Mouse (Mus musculus): ENCODE measurements around the gene Neurog2. TPM values are rescaled to one million over a fixed set of nuclear protein-coding genes. Genes with fewer than 3 reads are reported as not detected.

The Neurog2 gene
- polyA plus RNA-seq, 1 experiment from 2014 or later, result 2.4 TPM

DNA sequence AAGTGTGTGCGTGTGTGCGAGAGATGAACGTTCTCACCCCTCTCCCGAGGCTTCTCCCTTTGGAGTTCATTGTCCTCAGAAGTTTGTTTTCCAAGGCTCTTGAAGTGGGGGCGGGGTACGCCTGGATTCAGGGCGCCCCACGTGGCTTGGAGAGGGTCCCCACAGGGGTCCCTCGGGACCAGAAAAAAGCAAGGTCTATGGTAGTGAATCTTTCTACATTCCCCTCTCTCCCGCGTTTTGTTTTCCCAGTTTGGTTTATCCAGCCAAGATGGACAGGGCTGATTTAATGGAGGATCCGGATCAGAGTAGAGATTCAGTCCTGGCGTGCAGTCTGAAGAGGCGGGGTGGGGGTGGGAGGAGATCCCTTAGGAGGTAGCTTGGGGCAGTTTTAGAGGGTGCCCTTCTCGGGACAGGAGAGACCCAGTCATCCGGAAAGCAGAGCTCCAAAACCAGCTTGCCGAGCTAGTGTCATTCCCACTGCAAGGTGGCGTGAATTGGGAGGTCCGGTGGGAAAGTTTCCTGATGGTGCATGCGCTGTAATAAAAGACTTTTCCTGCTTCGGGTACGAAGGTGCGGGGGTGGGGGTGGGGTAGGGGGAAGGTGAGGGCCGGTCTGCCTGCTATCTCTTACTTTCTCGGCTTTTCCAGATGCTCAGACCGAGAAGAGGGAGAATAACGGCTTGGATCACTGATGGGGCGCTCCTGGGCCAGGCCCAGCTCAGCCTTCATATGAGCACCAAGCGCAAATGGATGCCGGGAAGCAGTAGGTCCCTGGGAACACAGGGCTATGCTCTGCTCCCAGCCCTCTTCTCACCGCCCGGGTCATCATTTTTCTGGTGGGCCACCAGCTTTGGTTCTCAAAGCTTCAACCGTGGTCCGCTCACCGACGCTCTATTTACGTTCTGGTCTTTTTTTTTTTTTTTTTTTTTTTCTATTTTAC is 8.1 kb downstream of the Neurog2 start:
- Histone ChIP-seq H3K4me1 (ENCODE audit: control insufficient read depth, insufficient read depth, low read depth, low read length) (peaks cover 8% of the 10 kb centered on the region; the same call in 1 of the 2 replicates), H3K36me3 (ENCODE audit: control insufficient read depth, insufficient read depth, low read length) (no peaks in the 10 kb centered on the region), H3K4me3 (ENCODE audit: low read length) (peak overlapping the region; percentile 14; the same call in 1 of the 2 replicates), H3K27ac (ENCODE audit: low read depth, low read length) (no peak overlapping the region), H3K27me3 (replicated peaks; ENCODE audit: control insufficient read depth, insufficient read depth, low read length) (peaks cover 27% of the 10 kb centered on the region), H3K9me3 (ENCODE audit: control insufficient read depth, low read length) (no peaks in the 10 kb centered on the region), H3K4me2 (ENCODE audit: low read length) (peak overlapping the region; percentile 48), H3K9ac (ENCODE audit: low read depth, low read length) (no peak overlapping the region)
- ATAC-seq, result peak; percentile 31; the same call in 1 of the 2 replicates
- WGBS, result 5% methylated on average over 37 of the region's 37 CpGs

DNA sequence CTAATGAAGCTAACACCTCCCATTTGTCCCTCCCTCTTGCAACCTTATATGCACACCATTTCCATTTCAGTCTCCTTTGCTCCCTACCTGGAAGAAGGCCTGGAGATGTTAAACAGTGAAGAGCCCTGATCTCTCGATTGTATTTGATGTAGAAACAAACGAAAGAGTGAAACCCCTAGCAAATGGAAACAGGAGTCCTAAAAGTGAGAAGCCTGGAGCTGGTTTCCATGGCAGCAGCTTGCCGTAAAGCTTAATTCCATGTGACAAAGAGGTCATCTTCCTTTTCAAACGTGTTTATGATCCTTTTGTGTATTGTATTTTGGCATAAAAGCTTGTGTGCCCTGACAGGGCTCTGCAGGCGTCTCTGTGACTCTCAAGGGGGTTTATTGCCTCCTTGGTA is 9.3 kb downstream of the Neurog2 start:
- no peak overlapping the region for H3K4me3 ChIP-seq (ENCODE audit: low read length)
- no peak for ATAC-seq
- peaks cover 28% of the 10 kb centered on the region for H3K27me3 ChIP-seq (replicated peaks; ENCODE audit: control insufficient read depth, insufficient read depth, low read length)
- H3K36me3 ChIP-seq (ENCODE audit: control insufficient read depth, insufficient read depth, low read length), result no peaks in the 10 kb centered on the region
- no peak overlapping the region for H3K27ac ChIP-seq (ENCODE audit: low read depth, low read length)
- H3K4me1 ChIP-seq (ENCODE audit: control insufficient read depth, insufficient read depth, low read depth, low read length), result peaks cover 8% of the 10 kb centered on the region; the same call in 1 of the 2 replicates
- H3K4me2 ChIP-seq (ENCODE audit: low read length), result no peak overlapping the region
- 10% methylated on average over 5 of the region's 5 CpGs for WGBS
- no peak overlapping the region for H3K9ac ChIP-seq (ENCODE audit: low read depth, low read length)
- H3K9me3 ChIP-seq (ENCODE audit: control insufficient read depth, low read length), result no peaks in the 10 kb centered on the region

DNA sequence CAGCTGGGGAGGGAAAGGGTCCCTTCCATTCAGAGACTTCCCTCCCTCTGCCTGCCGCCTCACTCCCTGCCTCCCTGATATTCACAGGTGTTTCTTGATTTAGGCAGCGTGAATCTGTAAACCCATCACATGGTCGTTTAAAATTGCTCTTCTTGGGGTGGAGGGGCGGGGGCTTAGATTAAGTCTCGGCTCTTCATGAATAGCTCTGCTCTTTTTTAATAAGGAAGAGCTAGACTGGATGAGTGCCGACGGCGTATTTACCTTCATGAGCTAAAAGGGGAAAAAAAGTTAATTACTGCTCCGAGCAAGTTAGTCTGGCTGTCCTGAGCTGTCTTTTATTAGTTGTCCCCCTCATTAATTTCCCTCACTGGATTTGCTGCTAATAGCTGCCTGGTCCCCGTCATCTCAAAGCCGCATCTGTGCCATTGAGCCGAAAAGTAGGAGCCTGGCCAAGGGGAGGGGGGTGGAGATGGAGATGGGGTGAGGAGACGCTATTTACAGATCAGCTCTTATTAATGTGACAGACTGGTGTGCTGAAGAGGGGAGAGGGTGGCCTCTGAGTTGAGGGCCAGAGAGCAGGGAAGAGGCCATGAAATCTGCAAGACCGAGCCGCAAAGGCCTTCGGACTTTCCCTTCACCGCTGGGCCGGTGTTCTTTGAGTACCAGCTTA is 13.4 kb downstream of the Neurog2 start:
- Histone ChIP-seq H3K4me1 (ENCODE audit: control insufficient read depth, insufficient read depth, low read depth, low read length) (no peaks in the 10 kb centered on the region; the same call in 1 of the 2 replicates), H3K4me2 (ENCODE audit: low read length) (no peak overlapping the region), H3K4me3 (ENCODE audit: low read length) (no peak overlapping the region), H3K27me3 (replicated peaks; ENCODE audit: control insufficient read depth, insufficient read depth, low read length) (peaks cover 13% of the 10 kb centered on the region), H3K27ac (ENCODE audit: low read depth, low read length) (no peak overlapping the region), H3K9me3 (ENCODE audit: control insufficient read depth, low read length) (no peaks in the 10 kb centered on the region), H3K36me3 (ENCODE audit: control insufficient read depth, insufficient read depth, low read length) (no peaks in the 10 kb centered on the region), H3K9ac (ENCODE audit: low read depth, low read length) (no peak overlapping the region)
- WGBS, result 34% methylated on average over 18 of the region's 18 CpGs
- no peak for ATAC-seq

DNA sequence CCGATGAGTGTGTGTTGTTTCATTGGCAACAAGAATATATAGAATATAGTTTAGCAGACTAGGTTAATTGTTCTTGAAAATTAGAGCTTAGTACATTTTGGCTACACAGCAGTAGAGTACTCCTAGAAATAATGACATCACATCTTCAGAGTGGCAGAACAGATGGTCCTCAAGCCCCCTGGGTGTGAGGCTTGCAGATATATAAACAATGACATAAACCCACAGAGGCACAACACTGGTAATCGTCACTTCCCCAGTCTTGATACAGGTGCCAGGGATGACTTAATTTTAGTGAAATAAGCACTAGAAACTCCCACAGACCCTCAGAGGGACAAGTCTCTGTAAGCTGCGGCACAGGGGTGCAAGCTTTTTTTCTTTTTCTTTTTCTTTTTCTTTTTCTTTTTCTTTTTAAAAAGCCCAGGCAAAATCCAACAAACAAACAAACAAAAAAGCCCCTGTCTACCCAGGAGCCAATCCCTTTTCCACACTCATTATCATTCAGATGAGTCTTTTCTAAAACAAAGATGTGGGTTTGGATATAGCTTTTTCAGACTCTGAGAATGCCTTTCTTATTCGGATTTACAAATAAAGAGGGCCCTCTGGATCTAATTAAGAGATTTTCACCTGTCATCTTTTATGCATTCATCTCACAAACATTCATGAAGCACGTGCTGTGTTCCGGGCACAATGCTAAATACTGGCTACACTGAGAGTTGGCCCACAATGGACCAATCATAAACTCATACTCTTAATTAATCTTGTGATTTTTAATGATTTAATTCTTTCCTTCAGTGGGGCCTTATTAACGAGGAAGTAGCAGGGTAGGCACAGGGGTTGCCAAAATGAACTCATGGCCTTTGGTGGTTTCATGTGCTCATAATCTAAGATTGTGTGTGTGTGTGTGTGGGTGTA is 19.1 kb downstream of the Neurog2 start:
- Histone ChIP-seq H3K27me3 (replicated peaks; ENCODE audit: control insufficient read depth, insufficient read depth, low read length) (no peaks in the 10 kb centered on the region; the same call in 1 of the 2 replicates), H3K36me3 (ENCODE audit: control insufficient read depth, insufficient read depth, low read length) (no peaks in the 10 kb centered on the region), H3K27ac (ENCODE audit: low read depth, low read length) (no peak overlapping the region), H3K4me2 (ENCODE audit: low read length) (no peak overlapping the region), H3K4me1 (ENCODE audit: control insufficient read depth, insufficient read depth, low read depth, low read length) (no peaks in the 10 kb centered on the region), H3K4me3 (ENCODE audit: low read length) (no peak overlapping the region), H3K9ac (ENCODE audit: low read depth, low read length) (no peak overlapping the region), H3K9me3 (ENCODE audit: control insufficient read depth, low read length) (no peaks in the 10 kb centered on the region)
- WGBS, result 34% methylated on average over 7 of the region's 7 CpGs
- 0 out of 2 replicates have a peak, but pooled peaks have one; percentile 30 for ATAC-seq

DNA sequence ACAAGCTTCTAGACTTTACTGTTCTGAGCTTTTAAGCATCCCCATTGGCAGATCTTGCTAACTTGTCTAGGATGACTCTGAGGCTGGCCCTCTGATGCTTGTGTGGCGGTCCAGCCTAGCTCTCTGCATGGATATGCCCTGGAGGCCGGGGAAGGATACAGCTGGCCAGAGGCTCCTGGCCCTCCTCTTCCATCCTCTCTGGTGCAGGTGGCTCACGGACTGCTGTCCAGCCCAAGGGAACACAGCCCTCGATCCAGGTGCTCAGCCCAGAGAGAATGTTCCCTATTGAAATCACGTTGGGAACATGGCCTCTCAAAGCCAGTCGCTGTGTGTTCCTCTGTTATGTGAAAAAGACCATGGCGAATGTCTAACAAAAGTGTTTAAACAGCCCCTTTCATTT is 27.8 kb downstream of the Neurog2 start:
- 58% methylated on average over 7 of the region's 7 CpGs for WGBS
- no peak for ATAC-seq

DNA sequence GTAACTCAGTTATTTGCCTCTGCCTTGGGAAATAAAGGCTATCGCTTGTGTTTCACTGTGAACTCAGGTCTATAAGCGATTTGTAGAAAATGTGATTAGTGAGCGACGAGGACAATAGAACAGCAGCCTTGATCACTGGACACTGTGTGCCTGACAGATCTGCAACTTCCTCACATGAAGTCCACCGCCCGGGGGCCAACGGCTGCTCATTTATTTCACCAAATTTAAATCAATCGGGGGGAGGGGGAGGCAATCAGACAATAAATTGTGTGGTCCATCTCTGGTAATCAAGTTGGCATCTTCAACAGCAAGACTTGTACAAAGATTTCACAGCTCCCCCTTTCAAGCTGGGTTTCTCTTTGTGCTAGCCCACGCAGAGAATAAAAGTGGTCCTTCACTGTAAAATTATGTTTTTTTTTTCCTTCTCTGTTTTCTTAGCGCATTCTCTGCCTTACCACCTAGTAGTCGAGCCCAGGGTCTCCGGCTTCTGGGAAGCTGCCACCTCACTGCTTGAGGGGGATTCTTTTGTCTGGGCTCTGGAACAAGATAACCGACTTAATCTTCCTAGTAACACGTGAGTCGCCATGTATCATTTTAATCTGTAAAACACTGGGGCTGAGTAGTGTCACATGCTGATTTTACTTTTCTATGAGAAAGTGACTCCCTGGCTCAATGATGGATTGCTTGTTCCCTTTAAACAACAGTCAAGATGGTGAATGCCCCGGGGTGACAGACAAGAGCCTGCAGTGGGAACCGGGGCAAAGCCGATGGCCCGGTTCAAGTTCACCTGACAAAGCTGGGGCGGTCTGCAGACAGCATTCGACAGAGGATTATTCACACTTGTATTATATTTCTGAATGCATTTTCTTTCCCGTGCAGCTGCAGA is 29.0 kb downstream of the Neurog2 start:
- ATAC-seq, result no peak
- Histone ChIP-seq H3K9ac (ENCODE audit: low read depth, low read length) (no peak overlapping the region), H3K4me2 (ENCODE audit: low read length) (peak overlapping the region; percentile 49), H3K9me3 (ENCODE audit: control insufficient read depth, low read length) (no peaks in the 10 kb centered on the region), H3K4me3 (ENCODE audit: low read length) (peak overlapping the region; percentile 4; the same call in 1 of the 2 replicates), H3K27me3 (replicated peaks; ENCODE audit: control insufficient read depth, insufficient read depth, low read length) (no peaks in the 10 kb centered on the region), H3K4me1 (ENCODE audit: control insufficient read depth, insufficient read depth, low read depth, low read length) (peaks cover 4% of the 10 kb centered on the region; the same call in 1 of the 2 replicates), H3K27ac (ENCODE audit: low read depth, low read length) (no peak overlapping the region), H3K36me3 (ENCODE audit: control insufficient read depth, insufficient read depth, low read length) (no peaks in the 10 kb centered on the region)
- 23% methylated on average over 22 of the region's 22 CpGs for WGBS

More for the DNA sequence above, 27.8 kb downstream of the Neurog2 start:
- H3K27me3 ChIP-seq (replicated peaks; ENCODE audit: control insufficient read depth, insufficient read depth, low read length), result no peaks in the 10 kb centered on the region
- no peak overlapping the region for H3K27ac ChIP-seq (ENCODE audit: low read depth, low read length)
- no peaks in the 10 kb centered on the region for H3K9me3 ChIP-seq (ENCODE audit: control insufficient read depth, low read length)
- H3K36me3 ChIP-seq (ENCODE audit: control insufficient read depth, insufficient read depth, low read length), result no peaks in the 10 kb centered on the region
- no peak overlapping the region for H3K9ac ChIP-seq (ENCODE audit: low read depth, low read length)
- peaks cover 4% of the 10 kb centered on the region; the same call in 1 of the 2 replicates for H3K4me1 ChIP-seq (ENCODE audit: control insufficient read depth, insufficient read depth, low read depth, low read length)
- H3K4me3 ChIP-seq (ENCODE audit: low read length), result no peak overlapping the region
- H3K4me2 ChIP-seq (ENCODE audit: low read length), result no peak overlapping the region

DNA sequence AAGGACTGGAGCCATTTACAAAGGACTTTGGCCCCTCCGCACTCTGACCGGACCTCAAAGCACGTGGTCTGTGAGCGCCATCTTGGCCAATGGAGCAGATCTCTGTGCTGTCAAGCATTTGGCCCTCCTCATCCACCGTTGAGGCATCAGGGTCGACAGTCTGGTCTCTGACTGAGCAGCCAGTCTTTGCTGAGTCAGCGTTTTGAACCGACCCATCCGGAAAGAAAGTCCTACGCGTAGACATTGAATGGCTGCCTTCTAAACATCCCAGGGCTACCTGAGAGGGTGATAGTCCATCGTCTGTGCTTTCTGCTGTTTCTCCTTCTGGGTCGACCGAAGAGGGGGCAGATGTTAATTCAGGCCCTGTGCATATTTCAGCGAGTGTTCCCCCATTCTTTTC is 46.8 kb downstream of the Neurog2 start:
- Histone ChIP-seq H3K4me3 (ENCODE audit: low read length) (no peak overlapping the region), H3K27ac (ENCODE audit: low read depth, low read length) (no peak overlapping the region), H3K4me1 (ENCODE audit: control insufficient read depth, insufficient read depth, low read depth, low read length) (no peaks in the 10 kb centered on the region), H3K36me3 (ENCODE audit: control insufficient read depth, insufficient read depth, low read length) (no peaks in the 10 kb centered on the region), H3K9ac (ENCODE audit: low read depth, low read length) (no peak overlapping the region), H3K9me3 (ENCODE audit: control insufficient read depth, low read length) (no peaks in the 10 kb centered on the region), H3K27me3 (replicated peaks; ENCODE audit: control insufficient read depth, insufficient read depth, low read length) (no peaks in the 10 kb centered on the region), H3K4me2 (ENCODE audit: low read length) (no peak overlapping the region)
- no peak for ATAC-seq
- WGBS, result 90% methylated on average over 15 of the region's 15 CpGs

Measured in hindbrain, embryonic 16.5 days (tissue).